Mouse (Mus musculus): ENCODE measurements around the gene Cfap126.
"Not testable (repeated sequence)": the region's sequence is repeated elsewhere in the genome, so short reads cannot be mapped to it uniquely, and the experiment has no call there.

Gene Cfap126

GRCm38 (mm10) chr1:171113873-171114299, at the start of gene Cfap126:
Gene Cfap126, plus strand, starts transcription at chr1:171113918.
- DNase-seq (ENCODE audit: low read depth, low spot score), result peak; percentile 57

- peak; percentile 92 for DNase-seq (ENCODE audit: low read depth, low spot score)
Measured at GRCm38 (mm10) chr1:171064491-171065242, 49.1 kb upstream of the Cfap126 start, which contains the start of gene Fcgr3. Gene Fcgr3, minus strand, starts transcription at chr1:171064935.

GRCm38 (mm10) chr1:171065243-171065587, 48.5 kb upstream of the Cfap126 start:
- DNase-seq (ENCODE audit: low read depth, low spot score), result not testable (repeated sequence)

- not testable (repeated sequence) for DNase-seq (ENCODE audit: low read depth, low spot score)
Measured at GRCm38 (mm10) chr1:171065768-171066167, 48.0 kb upstream of the Cfap126 start.

- DNase-seq (ENCODE audit: low read depth, low spot score), result not testable (repeated sequence)
Measured at GRCm38 (mm10) chr1:171066583-171066982, 47.1 kb upstream of the Cfap126 start.

- not testable (repeated sequence) for DNase-seq (ENCODE audit: low read depth, low spot score)
Measured at GRCm38 (mm10) chr1:171067928-171068327, 45.8 kb upstream of the Cfap126 start.

- not testable (repeated sequence) for DNase-seq (ENCODE audit: low read depth, low spot score)
Measured at GRCm38 (mm10) chr1:171069508-171069907, 44.2 kb upstream of the Cfap126 start.

- not testable (repeated sequence) for DNase-seq (ENCODE audit: low read depth, low spot score)
Measured at GRCm38 (mm10) chr1:171070879-171071278, 42.8 kb upstream of the Cfap126 start.

GRCm38 (mm10) chr1:171071726-171072125, 42.0 kb upstream of the Cfap126 start:
- DNase-seq (ENCODE audit: low read depth, low spot score), result not testable (repeated sequence)

GRCm38 (mm10) chr1:171072217-171072616, 41.5 kb upstream of the Cfap126 start:
- DNase-seq (ENCODE audit: low read depth, low spot score), result not testable (repeated sequence)

- DNase-seq (ENCODE audit: low read depth, low spot score), result peak; percentile 92
Measured at GRCm38 (mm10) chr1:171074283-171074682, 39.4 kb upstream of the Cfap126 start.

GRCm38 (mm10) chr1:171076176-171076575, 37.5 kb upstream of the Cfap126 start:
- not testable (repeated sequence) for DNase-seq (ENCODE audit: low read depth, low spot score)

GRCm38 (mm10) chr1:171077192-171077591, 36.5 kb upstream of the Cfap126 start:
- DNase-seq (ENCODE audit: low read depth, low spot score), result not testable (repeated sequence)

GRCm38 (mm10) chr1:171077955-171078354, 35.8 kb upstream of the Cfap126 start:
- DNase-seq (ENCODE audit: low read depth, low spot score), result not testable (repeated sequence)

- DNase-seq (ENCODE audit: low read depth, low spot score), result not testable (repeated sequence)
Measured at GRCm38 (mm10) chr1:171078419-171078818, 35.3 kb upstream of the Cfap126 start.

GRCm38 (mm10) chr1:171079345-171079744, 34.4 kb upstream of the Cfap126 start:
- DNase-seq (ENCODE audit: low read depth, low spot score), result not testable (repeated sequence)

GRCm38 (mm10) chr1:171079825-171080224, 33.9 kb upstream of the Cfap126 start:
- not testable (repeated sequence) for DNase-seq (ENCODE audit: low read depth, low spot score)

- not testable (repeated sequence) for DNase-seq (ENCODE audit: low read depth, low spot score)
Measured at GRCm38 (mm10) chr1:171081512-171082231, 32.0 kb upstream of the Cfap126 start.

GRCm38 (mm10) chr1:171085718-171086117, 28.0 kb upstream of the Cfap126 start:
- DNase-seq (ENCODE audit: low read depth, low spot score), result no peak

GRCm38 (mm10) chr1:171088237-171088869, 25.4 kb upstream of the Cfap126 start:
- peak; percentile 69 for DNase-seq (ENCODE audit: low read depth, low spot score)

GRCm38 (mm10) chr1:171089891-171090290, 23.8 kb upstream of the Cfap126 start:
- peak; percentile 93 for DNase-seq (ENCODE audit: low read depth, low spot score)

GRCm38 (mm10) chr1:171090761-171091160, 23.0 kb upstream of the Cfap126 start:
- no peak for DNase-seq (ENCODE audit: low read depth, low spot score)
